Mouse (Mus musculus): Measurements from ENCODE around the gene Erc1.

Erc1 gene

DNA sequence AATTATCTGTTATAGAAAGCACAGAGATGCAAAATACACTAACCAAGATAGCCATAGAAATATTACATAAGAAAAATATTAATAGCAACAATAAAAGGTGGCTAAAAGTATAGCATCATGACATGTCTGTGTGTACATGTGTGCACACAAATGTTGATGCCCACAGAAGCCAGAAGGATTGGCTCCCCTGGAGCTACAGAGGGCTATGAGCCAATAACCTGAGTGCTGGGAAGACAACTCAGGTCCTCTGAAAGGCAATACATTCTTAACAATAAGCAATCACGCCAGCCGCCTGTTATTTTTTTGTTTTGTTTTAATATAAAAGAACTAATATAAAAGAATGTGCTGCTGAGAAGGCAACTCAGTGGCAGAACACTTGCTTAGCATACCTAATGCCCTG, 44.7 kb downstream of the Erc1 start:
- DNase-seq (ENCODE audit: low spot score in 2 of 2) = no peak

- peak in 1 of 2 experiments; percentile 57 for DNase-seq (ENCODE audit: low spot score in 2 of 2)
Observed at GRCm38 (mm10) chr6:119796911-119797486, 51.0 kb downstream of the Erc1 start.

GRCm38 (mm10) chr6:119796291-119796690, 51.7 kb downstream of the Erc1 start:
- no peak for DNase-seq (ENCODE audit: low spot score in 2 of 2)

GRCm38 (mm10) chr6:119792562-119792961, 55.4 kb downstream of the Erc1 start:
- DNase-seq (ENCODE audit: low spot score in 2 of 2) = peak in 1 of 2 experiments; percentile 60

DNA sequence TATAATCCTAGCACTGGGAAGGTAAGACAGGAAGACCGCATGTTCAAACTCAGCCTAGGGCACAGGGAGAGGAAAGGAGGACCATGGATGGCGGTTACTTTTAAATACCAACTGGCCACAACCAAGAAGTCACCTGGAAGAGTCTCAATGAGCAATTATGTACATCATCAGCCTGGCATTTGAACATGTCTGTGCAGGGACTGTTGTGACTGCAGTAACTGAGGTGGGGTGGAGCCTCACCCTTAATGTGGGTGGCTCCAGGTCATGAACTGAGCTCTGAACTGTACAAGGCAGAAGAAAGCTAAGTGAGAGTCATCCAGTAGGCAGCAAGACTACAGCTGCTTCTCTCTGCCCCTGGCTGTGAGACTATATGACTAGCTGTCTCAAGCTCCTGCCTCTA, 65.6 kb downstream of the Erc1 start:
- DNase-seq (ENCODE audit: low spot score in 2 of 2) = no peak

DNA sequence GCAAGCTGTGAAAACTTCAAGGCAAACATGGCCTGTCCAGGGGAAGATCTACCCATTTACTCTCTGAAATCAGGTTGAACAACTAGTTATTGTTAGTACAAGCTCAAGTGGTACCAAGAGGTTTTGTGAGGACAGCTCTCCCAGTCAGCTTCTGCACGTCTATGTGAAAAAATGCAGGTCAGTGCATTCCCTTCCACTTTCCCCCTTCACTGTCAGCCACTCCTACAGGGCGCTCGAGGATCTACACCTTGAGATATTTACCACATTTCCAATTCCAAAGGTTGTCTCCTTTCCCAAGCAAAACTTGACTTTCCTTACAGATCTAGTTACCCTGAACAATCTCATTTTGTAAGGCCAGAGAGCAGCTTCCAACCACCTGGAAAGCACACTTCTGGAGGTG, 66.9 kb downstream of the Erc1 start:
- DNase-seq (ENCODE audit: low spot score in 2 of 2) = no peak

DNA sequence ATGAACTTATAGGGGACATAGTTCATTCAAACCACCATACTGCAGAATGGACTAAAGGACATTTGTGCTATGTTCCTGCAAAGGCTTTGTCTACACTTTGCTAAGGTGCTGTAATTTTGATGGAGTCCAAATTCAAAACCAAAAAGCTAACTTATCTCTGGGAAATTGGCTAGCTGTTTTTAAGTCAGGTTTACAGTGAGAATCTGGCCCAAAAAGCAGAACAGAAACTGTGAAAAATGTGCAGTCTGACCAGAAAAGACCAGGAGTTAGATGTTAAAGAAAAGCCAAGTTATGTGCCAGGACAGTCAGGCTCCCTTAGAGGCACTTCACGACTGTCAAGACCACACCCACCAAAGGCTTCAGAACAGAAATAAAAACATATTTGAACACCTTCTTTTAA, 79.2 kb downstream of the Erc1 start:
- no peak for DNase-seq (ENCODE audit: low spot score in 2 of 2)

DNA sequence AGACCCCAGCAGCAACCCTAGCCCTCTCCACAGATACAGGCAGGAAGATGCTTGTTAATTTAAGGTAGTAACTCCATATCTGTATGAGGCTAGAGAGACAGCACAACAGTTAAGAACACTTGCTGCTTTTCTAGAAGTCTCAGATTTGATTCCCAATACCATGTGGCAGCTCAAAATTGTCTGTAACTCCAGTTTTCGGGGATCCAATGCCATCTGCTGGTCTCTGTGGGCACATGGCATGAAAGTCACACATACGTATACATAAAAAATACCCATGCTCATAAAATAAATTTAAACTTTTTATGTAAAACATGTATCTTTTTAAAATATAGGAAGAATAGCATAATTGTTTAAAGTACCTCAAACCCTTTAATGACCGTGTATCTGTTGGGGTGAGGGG, 83.6 kb downstream of the Erc1 start:
- DNase-seq (ENCODE audit: low spot score in 2 of 2) = no peak

- DNase-seq (ENCODE audit: low spot score in 2 of 2) = no peak
Observed at GRCm38 (mm10) chr6:119759866-119760265, 88.1 kb downstream of the Erc1 start.

- DNase-seq (ENCODE audit: low spot score in 2 of 2) = no peak
Observed at GRCm38 (mm10) chr6:119758490-119758889, 89.5 kb downstream of the Erc1 start.

- DNase-seq (ENCODE audit: low spot score in 2 of 2) = no peak
Observed at GRCm38 (mm10) chr6:119757796-119758195, 90.2 kb downstream of the Erc1 start.

- no peak for DNase-seq (ENCODE audit: low spot score in 2 of 2)
Observed at GRCm38 (mm10) chr6:119755866-119756265, 92.1 kb downstream of the Erc1 start.

DNA sequence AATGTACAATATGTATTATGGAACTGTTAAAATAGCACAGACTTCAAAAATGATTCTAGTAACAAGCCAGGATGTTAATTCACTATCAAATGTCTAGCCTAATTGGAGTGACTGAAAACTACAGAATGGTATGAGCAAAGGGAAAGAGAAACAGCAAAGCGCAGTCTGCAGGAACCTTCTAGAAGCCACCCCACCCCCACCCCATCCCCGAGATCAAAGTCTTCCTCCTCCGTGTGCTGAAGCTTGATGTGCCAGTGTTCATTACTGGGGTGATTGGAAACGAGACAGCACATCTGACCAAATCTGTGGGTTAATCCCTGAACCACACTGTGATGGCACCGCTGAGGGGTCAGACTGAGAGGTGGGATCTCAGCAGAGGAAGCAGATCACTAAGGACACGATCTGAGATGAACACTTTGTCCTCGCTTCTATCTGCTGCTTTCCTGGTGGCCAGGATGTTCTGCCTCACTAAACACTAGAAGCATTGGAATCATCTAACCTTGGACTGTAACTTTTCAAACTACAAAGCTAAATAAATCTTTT, 98.8 kb downstream of the Erc1 start:
- no peak for DNase-seq (ENCODE audit: low spot score in 2 of 2)

GRCm38 (mm10) chr6:119741861-119742260, 106.1 kb downstream of the Erc1 start:
- no peak for DNase-seq (ENCODE audit: low spot score in 2 of 2)

DNA sequence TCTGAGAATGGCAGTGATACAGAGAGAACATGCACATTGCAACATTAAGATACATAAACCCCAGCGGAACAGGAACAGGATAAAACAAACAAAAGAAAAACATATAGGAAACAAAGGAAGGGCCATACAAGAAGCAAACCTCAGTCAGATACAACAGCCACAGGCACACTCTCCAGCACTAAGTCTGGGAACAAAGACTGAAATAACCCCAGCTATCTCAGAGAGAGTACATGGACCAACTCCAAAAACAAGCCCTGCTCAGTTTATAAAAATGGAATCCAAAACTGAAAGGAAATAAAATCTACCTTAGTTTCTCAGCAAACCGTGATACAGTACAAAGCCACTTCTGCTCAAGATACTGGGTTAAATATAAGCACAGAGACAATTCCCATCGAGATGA, 107.4 kb downstream of the Erc1 start:
- DNase-seq (ENCODE audit: low spot score in 2 of 2) = no peak

GRCm38 (mm10) chr6:119738638-119739375, 109.2 kb downstream of the Erc1 start:
- no peak for DNase-seq (ENCODE audit: low spot score in 2 of 2)

GRCm38 (mm10) chr6:119737716-119738115, 110.3 kb downstream of the Erc1 start:
- no peak for DNase-seq (ENCODE audit: low spot score in 2 of 2)

- DNase-seq (ENCODE audit: low spot score in 2 of 2) = no peak
Observed at GRCm38 (mm10) chr6:119735937-119736336, 112.0 kb downstream of the Erc1 start.

DNA sequence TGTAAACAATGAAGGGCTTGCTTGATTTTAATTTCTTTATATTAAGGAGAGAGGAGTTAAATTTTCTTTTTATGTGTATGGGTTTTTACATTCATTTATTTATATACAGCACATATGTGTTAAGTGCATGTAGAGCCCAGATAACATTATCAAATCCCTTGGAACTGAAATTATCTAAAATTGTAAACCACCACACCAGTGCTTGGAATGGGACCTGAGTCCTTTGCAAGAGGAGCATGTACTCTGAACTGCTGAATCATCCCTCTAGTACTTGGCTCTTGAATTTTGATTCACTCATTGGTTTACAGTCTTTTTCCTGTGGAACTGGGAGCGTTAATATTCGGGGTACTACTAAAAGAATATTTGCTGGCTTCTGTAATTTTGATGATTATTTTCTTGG, 116.8 kb downstream of the Erc1 start:
- no peak for DNase-seq (ENCODE audit: low spot score in 2 of 2)

- DNase-seq (ENCODE audit: low spot score in 2 of 2) = no peak
Observed at GRCm38 (mm10) chr6:119715234-119715633, 132.7 kb downstream of the Erc1 start.

GRCm38 (mm10) chr6:119713961-119714360, 134.0 kb downstream of the Erc1 start:
- no peak for DNase-seq (ENCODE audit: low spot score in 2 of 2)

GRCm38 (mm10) chr6:119712486-119712885, 135.5 kb downstream of the Erc1 start:
- DNase-seq (ENCODE audit: low spot score in 2 of 2) = no peak

DNA sequence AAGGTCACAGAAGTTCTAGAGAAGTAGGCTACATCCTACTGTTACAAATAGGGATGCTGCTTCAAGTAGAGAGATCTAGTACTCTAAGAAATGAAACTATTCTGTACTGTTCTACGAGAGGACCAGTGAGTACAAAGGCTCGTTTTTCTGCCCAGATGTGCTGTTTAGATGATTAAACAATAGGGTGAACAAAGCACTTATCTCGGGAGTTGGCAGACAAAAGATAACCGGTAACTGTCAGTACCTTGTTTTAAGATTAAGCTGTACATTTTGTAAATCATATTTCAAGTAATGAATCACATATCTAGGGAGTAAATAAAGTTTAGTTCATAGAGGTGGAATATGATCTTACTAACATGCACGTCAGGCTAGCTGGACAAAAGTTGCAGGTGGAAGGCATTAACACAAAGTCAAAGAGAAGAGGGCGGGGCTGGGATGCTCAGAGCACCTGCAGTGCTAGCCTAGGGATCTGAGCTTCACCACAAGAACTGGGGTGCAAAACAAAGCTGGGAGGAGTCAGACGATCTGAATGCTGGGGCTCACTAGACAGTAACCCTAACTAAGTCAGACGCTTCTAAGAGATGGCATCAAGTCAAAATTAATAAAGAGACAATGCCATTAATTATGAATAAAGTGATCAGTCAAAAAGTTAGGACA, 136.2 kb downstream of the Erc1 start:
- no peak for DNase-seq (ENCODE audit: low spot score in 2 of 2)

Data from left cerebral cortex, adult 9 months (tissue).